Mouse (Mus musculus) limb, embryonic 12.5 days (tissue): Measurements from ENCODE around the gene Kcnc3. TPM values are rescaled to one million over a fixed set of nuclear protein-coding genes. Genes with fewer than 3 reads are reported as not detected.

Experiments used
- ATAC-seq: fragments of 200-750 bp; cut with Nextera tagmentation; 2 replicates; pipeline ENCODE4 v1.8.0; 2017; ENCODE audit warnings: low read depth, moderate TSS enrichment; ENCODE audit not compliant: insufficient number of reproducible peaks, insufficient read depth, low FRiP score, low TSS enrichment
- H3K27ac ChIP-seq: fragments of 300-500 bp; sonication (generic); 2 replicates; pipeline ENCODE4 v1.5.1; 2016; ENCODE audit warnings: mild to moderate bottlenecking, moderate library complexity
- H3K27me3 ChIP-seq: fragments of 300-500 bp; sonication (generic); 2 replicates; pipeline ENCODE4 v1.6.1; 2016; ENCODE audit warnings: mild to moderate bottlenecking, moderate library complexity
- H3K36me3 ChIP-seq: fragments of 300-500 bp; sonication (generic); 2 replicates; pipeline ENCODE4 v1.6.1; 2016; ENCODE audit warnings: mild to moderate bottlenecking, moderate library complexity
- H3K4me1 ChIP-seq: fragments of 300-500 bp; sonication (generic); replicated peaks from 2 replicates; pipeline ENCODE4 v1.6.1; 2016
- H3K4me2 ChIP-seq: fragments of 300-500 bp; sonication (generic); 2 replicates; pipeline ENCODE4 v1.6.1; 2016; ENCODE audit warnings: mild to moderate bottlenecking, moderate library complexity
- H3K4me3 ChIP-seq: fragments of 300-500 bp; sonication (generic); replicated peaks from 2 replicates; pipeline ENCODE4 v1.5.1; 2016; ENCODE audit warnings: mild to moderate bottlenecking
- H3K9ac ChIP-seq: fragments of 300-500 bp; sonication (generic); replicated peaks from 2 replicates; pipeline ENCODE4 v1.6.1; 2016; ENCODE audit warnings: mild to moderate bottlenecking, moderate library complexity
- H3K9me3 ChIP-seq: fragments of 300-500 bp; sonication (generic); 2 replicates; pipeline ENCODE4 v1.6.1; 2016; ENCODE audit warnings: mild to moderate bottlenecking, moderate library complexity
- WGBS: fragments of 180-500 bp; shearing (Covaris S2); methylation state at CpG from one replicate; pipeline ENCODE4 v1.1.7; 2016; 5-methylcytosine and 5-hydroxymethylcytosine counted together
- polyA plus RNA-seq: library from polyadenylated mRNA; unstranded; fragments of >200 nt; fragmentation: Nextera tagmentation; extraction: Ambion mirVana; gene quantifications from 2 replicates; pipeline ENCODE4 v1.2.1, GENCODE M21; 2016

The Kcnc3 gene
- polyA plus RNA-seq, 1 experiment from 2014 or later = 0.49 TPM

GRCm38 (mm10) chr7:44647729-44648128 lies 57.3 kb downstream of the Kcnc3 start:
- H3K4me2 ChIP-seq = no peak overlapping the region
- no peaks in the 10 kb centered on the region for H3K9me3 ChIP-seq
- no peak overlapping the region for H3K27ac ChIP-seq
- no peak for ATAC-seq
- 76% methylated on average over 10 of the region's 10 CpGs for WGBS
- H3K36me3 ChIP-seq = no peaks in the 10 kb centered on the region
- H3K27me3 ChIP-seq = peaks cover 51% of the 10 kb centered on the region
- no peak overlapping the region for H3K9ac ChIP-seq
- H3K4me3 ChIP-seq = no peak overlapping the region
- no peaks in the 10 kb centered on the region for H3K4me1 ChIP-seq

DNA sequence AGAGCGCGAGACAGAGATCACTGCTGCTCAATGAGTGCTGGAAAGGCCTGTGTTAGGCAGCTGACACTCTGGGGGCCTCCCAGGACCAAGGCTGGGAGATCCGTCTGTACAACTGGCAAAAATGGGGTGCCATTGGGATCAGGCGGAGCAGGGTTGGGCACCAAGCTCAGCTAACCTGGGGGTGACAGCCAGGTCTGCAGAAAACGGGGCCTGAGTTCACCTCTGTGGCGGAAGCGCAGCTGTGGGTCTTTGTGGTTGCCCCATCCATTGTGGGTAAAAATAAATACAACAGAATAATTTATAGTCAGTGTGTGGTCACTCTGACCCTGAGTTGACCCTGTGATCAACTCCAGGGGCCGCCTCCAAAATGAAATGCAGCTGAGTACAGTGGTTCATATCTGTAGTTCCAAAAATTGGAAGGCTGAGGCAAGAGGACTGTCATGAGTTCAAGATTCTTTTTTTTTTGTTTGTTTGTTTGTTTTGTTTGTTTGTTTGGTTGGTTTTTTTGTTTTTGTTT lies 58.7 kb downstream of the Kcnc3 start:
- no peak overlapping the region for H3K4me3 ChIP-seq
- H3K9ac ChIP-seq = no peak overlapping the region
- WGBS = 72% methylated on average over 8 of the region's 8 CpGs

DNA sequence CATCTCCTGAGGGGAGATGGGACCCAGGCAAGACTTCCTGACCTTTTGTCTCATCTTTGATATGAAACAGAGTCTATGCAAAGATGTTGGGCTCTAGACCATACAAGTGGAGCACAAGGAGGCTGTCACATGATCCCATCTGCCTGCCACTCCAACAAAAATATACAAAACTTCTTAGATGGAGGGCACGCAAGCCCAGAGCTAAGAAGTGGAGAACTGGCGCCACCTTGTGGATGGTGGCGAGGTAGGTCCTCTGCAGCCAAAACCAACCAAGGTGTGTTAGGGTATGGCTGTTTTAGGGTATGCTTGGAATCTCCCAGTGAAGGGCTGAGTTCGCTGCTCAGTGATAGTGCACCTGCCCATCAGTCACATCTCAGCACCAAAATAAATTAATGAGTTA lies 59.5 kb downstream of the Kcnc3 start:
- Histone ChIP-seq H3K4me1 (no peaks in the 10 kb centered on the region), H3K9ac (no peak overlapping the region), H3K9me3 (no peaks in the 10 kb centered on the region), H3K27ac (no peak overlapping the region), H3K4me3 (no peak overlapping the region), H3K36me3 (no peaks in the 10 kb centered on the region), H3K27me3 (peaks cover 29% of the 10 kb centered on the region), H3K4me2 (no peak overlapping the region)
- 14% methylated on average over 4 of the region's 4 CpGs for WGBS
- ATAC-seq = no peak

More for the DNA sequence above, 58.7 kb downstream of the Kcnc3 start:
- no peaks in the 10 kb centered on the region for H3K9me3 ChIP-seq
- no peak overlapping the region for H3K27ac ChIP-seq
- no peak overlapping the region for H3K4me2 ChIP-seq
- H3K36me3 ChIP-seq = no peaks in the 10 kb centered on the region
- no peaks in the 10 kb centered on the region for H3K4me1 ChIP-seq
- H3K27me3 ChIP-seq = peaks cover 37% of the 10 kb centered on the region
- no peak for ATAC-seq

- H3K4me2 ChIP-seq = no peak overlapping the region
- no peak overlapping the region for H3K27ac ChIP-seq
- no peak for ATAC-seq
- WGBS = 73% methylated on average over 7 of the region's 7 CpGs
- H3K4me1 ChIP-seq = no peaks in the 10 kb centered on the region
- H3K36me3 ChIP-seq = no peaks in the 10 kb centered on the region
- H3K27me3 ChIP-seq = peaks cover 14% of the 10 kb centered on the region
- no peak overlapping the region for H3K4me3 ChIP-seq
- H3K9me3 ChIP-seq = no peaks in the 10 kb centered on the region
- no peak overlapping the region for H3K9ac ChIP-seq
These were observed 61.0 kb downstream of the Kcnc3 start for GRCm38 (mm10) chr7:44651416-44651815.

DNA sequence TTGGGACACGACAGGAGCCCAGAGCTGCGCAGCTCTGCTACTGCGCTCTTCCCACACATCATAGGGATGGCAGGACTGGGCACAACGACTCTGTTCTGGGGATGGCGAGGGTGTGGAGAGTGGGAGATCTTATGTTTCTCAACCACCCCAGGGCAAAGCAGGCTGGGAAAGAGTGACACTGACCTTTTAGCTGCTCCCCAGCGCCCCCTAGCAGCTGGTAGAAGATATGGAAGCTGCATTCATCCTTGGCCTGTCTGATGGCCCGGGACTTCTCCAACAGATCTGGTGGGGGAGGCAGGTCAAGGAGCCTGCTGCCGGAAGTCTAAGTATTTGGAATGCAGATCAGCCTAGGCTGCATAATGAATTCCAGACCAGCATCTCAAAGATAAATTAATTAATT lies 63.3 kb downstream of the Kcnc3 start:
- WGBS = 52% methylated on average over 8 of the region's 8 CpGs
- H3K4me1 ChIP-seq = no peaks in the 10 kb centered on the region
- H3K4me2 ChIP-seq = no peak overlapping the region
- no peak for ATAC-seq
- no peak overlapping the region for H3K27ac ChIP-seq
- H3K36me3 ChIP-seq = no peaks in the 10 kb centered on the region
- no peak overlapping the region for H3K4me3 ChIP-seq
- H3K9ac ChIP-seq = no peak overlapping the region
- peaks cover 4% of the 10 kb centered on the region; the same call in 1 of the 2 replicates for H3K27me3 ChIP-seq
- no peaks in the 10 kb centered on the region for H3K9me3 ChIP-seq

Other genes with a start within 250 kb of the Kcnc3 start
- gene Syt3, start 206.6 kb upstream of the Kcnc3 start, polyA plus RNA-seq = 3.0 and 3.3 TPM in 2 replicates
- gene 1700008O03Rik, start 204.8 kb upstream of the Kcnc3 start, polyA plus RNA-seq = 0.56 and 0.64 TPM in 2 replicates
- gene Lrrc4b, start 161.6 kb upstream of the Kcnc3 start, polyA plus RNA-seq = 0.86 and 0.98 TPM in 2 replicates
- 0.56 TPM in 1 of 2 replicates, not detected in the other for gene Aspdh, start 125.3 kb upstream of the Kcnc3 start, polyA plus RNA-seq
- 72.9 and 76.5 TPM in 2 replicates for gene Josd2, start 122.7 kb upstream of the Kcnc3 start, polyA plus RNA-seq
- gene Emc10, start 94.1 kb upstream of the Kcnc3 start, polyA plus RNA-seq = 93.6 and 111 TPM in 2 replicates
- 19.0 and 27.5 TPM in 2 replicates for gene Fam71e1, start 94.1 kb upstream of the Kcnc3 start, polyA plus RNA-seq
- gene Mybpc2, start 66.0 kb upstream of the Kcnc3 start, polyA plus RNA-seq = 0.09 and 0.13 TPM in 2 replicates
- 0.22 and 0.34 TPM in 2 replicates for gene Spib, start 58.6 kb upstream of the Kcnc3 start, polyA plus RNA-seq
- gene Pold1, start 41.8 kb upstream of the Kcnc3 start, polyA plus RNA-seq = 132 and 140 TPM in 2 replicates
- 70.7 and 72.0 TPM in 2 replicates for gene Nr1h2, start 36.7 kb upstream of the Kcnc3 start, polyA plus RNA-seq
- 0.83 and 1.4 TPM in 2 replicates for gene Napsa, start 18.3 kb upstream of the Kcnc3 start, polyA plus RNA-seq
- 3.2 and 4.2 TPM in 2 replicates for gene Myh14, start 80.2 kb downstream of the Kcnc3 start, polyA plus RNA-seq
- not detected in 2 replicates for gene Izumo2, start 118.1 kb downstream of the Kcnc3 start, polyA plus RNA-seq
- gene Vrk3, start 157.7 kb downstream of the Kcnc3 start, polyA plus RNA-seq = 36.2 and 36.8 TPM in 2 replicates
- gene Zfp473, start 160.4 kb downstream of the Kcnc3 start, polyA plus RNA-seq = 2.6 and 3.3 TPM in 2 replicates
- 105 and 114 TPM in 2 replicates for gene Nup62, start 225.4 kb downstream of the Kcnc3 start, polyA plus RNA-seq
- 1.5 and 2.5 TPM in 2 replicates for gene Il4i1, start 225.7 kb downstream of the Kcnc3 start, polyA plus RNA-seq
- gene Atf5, start 226.0 kb downstream of the Kcnc3 start, polyA plus RNA-seq = 3.7 and 4.1 TPM in 2 replicates